Mouse (Mus musculus) midbrain, embryonic 12.5 days (tissue): Measurements from ENCODE around the gene Shc4. TPM values are rescaled to one million over a fixed set of nuclear protein-coding genes. Genes with fewer than 3 reads are reported as not detected.

Experiments used
- ATAC-seq: fragments of 200-750 bp; cut with Nextera tagmentation; 2 replicates; pipeline ENCODE4 v1.8.0; 2017; ENCODE audit warnings: low read depth, moderate TSS enrichment, moderate library complexity; ENCODE audit not compliant: low FRiP score
- H3K27ac ChIP-seq: fragments of 300-500 bp; sonication (generic); replicated peaks from 2 replicates; pipeline ENCODE4 v1.5.1; 2016; ENCODE audit warnings: mild to moderate bottlenecking
- H3K27me3 ChIP-seq: fragments of 300-500 bp; sonication (generic); 2 replicates; pipeline ENCODE4 v1.6.1; 2016; ENCODE audit warnings: mild to moderate bottlenecking
- H3K36me3 ChIP-seq: fragments of 300-500 bp; sonication (generic); 2 replicates; pipeline ENCODE4 v1.6.1; 2016
- H3K4me1 ChIP-seq: fragments of 300-500 bp; sonication (generic); 2 replicates; pipeline ENCODE4 v1.6.1; 2016
- H3K4me2 ChIP-seq: fragments of 300-500 bp; sonication (generic); replicated peaks from 2 replicates; pipeline ENCODE4 v1.6.1; 2016; ENCODE audit warnings: mild to moderate bottlenecking, moderate library complexity
- H3K4me3 ChIP-seq: fragments of 300-500 bp; sonication (generic); 2 replicates; pipeline ENCODE4 v1.5.1; 2016; ENCODE audit warnings: mild to moderate bottlenecking
- H3K9ac ChIP-seq: fragments of 300-500 bp; sonication (generic); replicated peaks from 2 replicates; pipeline ENCODE4 v1.6.1; 2016; ENCODE audit warnings: mild to moderate bottlenecking, moderate library complexity
- H3K9me3 ChIP-seq: fragments of 300-500 bp; sonication (generic); 2 replicates; pipeline ENCODE4 v1.6.1; 2016; ENCODE audit warnings: mild to moderate bottlenecking
- WGBS: fragments of 180-500 bp; shearing (Covaris S2); methylation state at CpG from one replicate; pipeline ENCODE4 v1.1.7; 2016; 5-methylcytosine and 5-hydroxymethylcytosine counted together
- polyA plus RNA-seq: library from polyadenylated mRNA; unstranded; fragments of >200 nt; fragmentation: Nextera tagmentation; extraction: Ambion mirVana; gene quantifications from 2 replicates; pipeline ENCODE4 v1.2.1, GENCODE M21; 2016

The Shc4 gene
- polyA plus RNA-seq, 1 experiment from 2014 or later: 1.3 TPM

DNA sequence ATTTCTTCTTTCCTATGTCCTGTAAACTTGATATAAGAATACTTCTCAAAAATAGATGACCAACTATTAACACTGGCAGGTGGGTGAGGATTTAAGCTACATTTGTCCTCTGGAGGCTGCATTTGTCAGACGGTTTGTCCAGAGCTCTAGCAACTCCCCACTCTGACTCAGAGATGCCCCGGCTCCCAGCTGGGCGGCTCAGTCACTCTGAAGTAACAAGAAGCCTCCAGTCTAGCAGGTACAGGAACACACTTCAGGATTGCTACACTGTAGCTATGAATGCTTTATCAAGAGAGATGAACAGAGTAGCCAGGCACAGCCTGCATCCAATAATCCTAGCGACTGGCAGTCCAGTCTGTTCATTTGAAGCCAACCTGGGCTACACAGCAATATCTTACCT, 125.0 kb downstream of the Shc4 start:
- Histone ChIP-seq H3K36me3 (peaks cover 46% of the 10 kb centered on the region), H3K4me1 (no peaks in the 10 kb centered on the region), H3K27me3 (no peaks in the 10 kb centered on the region), H3K9me3 (no peaks in the 10 kb centered on the region), H3K9ac (no peak overlapping the region), H3K27ac (no peak overlapping the region), H3K4me3 (no peak overlapping the region), H3K4me2 (no peak overlapping the region)
- no peak for ATAC-seq
- 83% methylated on average over 4 of the region's 4 CpGs for WGBS

DNA sequence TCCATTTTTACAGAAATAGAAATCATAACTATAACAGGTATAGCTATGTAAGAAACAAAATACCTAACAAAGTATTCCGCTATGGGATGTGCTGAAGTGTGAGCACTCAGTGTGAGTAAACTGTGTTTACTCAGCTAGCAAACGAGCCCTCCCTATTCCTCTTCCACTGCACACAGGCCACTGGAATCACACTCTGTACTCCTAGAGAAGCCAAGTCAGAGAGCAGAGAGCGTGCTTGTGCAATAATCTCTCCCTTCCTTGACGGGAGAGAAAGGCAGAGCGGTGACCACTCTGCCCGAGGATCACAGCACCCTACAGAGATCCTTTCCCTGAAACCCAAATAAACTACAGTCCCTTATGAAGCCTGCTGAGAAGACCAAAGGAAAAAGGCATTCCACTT, 125.7 kb downstream of the Shc4 start:
- no peaks in the 10 kb centered on the region for H3K9me3 ChIP-seq

DNA sequence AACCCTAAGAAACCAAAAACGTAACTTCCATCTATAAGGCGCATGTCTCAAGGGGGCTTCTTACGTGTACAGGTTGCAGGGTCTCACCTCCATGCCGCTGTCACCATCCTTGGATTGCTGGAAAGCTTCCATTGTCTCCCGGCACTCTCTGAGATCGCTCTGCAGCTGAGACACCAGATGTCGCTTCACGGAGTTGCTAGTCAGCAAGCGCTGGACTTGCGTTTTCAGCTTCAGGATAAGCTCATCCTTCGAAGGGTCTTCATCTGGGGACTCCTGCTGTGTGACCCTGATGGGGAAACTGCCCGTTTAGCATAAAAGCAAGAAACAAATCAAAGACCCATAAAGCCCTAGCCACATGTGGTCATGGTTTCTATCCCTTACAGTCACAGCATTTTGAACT, 129.2 kb downstream of the Shc4 start:
- no peak overlapping the region for H3K27ac ChIP-seq
- no peaks in the 10 kb centered on the region for H3K9me3 ChIP-seq
- H3K4me1 ChIP-seq: no peaks in the 10 kb centered on the region
- no peaks in the 10 kb centered on the region for H3K27me3 ChIP-seq
- no peak overlapping the region for H3K4me2 ChIP-seq
- peaks cover 25% of the 10 kb centered on the region for H3K36me3 ChIP-seq
- no peak overlapping the region for H3K9ac ChIP-seq
- ATAC-seq: no peak
- H3K4me3 ChIP-seq: no peak overlapping the region
- 80% methylated on average over 12 of the region's 12 CpGs for WGBS

More for the DNA sequence above, 125.7 kb downstream of the Shc4 start:
- Histone ChIP-seq H3K9ac (no peak overlapping the region), H3K4me2 (no peak overlapping the region), H3K4me1 (no peaks in the 10 kb centered on the region), H3K36me3 (peaks cover 45% of the 10 kb centered on the region), H3K4me3 (no peak overlapping the region), H3K27ac (no peak overlapping the region), H3K27me3 (no peaks in the 10 kb centered on the region)
- 73% methylated on average over 6 of the region's 6 CpGs for WGBS
- no peak for ATAC-seq

DNA sequence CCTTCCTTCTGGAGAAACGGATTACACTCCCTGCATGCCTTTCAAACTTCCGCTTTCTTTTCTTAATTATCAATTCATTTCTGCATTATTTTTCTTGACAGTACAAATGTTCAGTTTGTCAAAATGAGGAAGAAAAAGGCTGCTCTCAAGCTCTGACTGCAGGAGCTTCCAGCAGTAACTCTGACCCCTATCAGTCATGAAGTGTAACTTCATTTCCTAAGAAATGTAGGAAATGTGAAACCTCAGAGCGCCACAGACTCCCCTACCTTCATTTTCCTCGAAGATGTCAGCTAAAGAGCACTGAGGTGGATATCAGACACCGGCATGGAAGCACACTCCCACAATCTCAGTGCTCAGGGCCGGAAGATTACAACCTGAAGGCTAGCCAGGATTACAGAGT, 129.9 kb downstream of the Shc4 start:
- Histone ChIP-seq H3K4me3 (no peak overlapping the region), H3K27ac (no peak overlapping the region), H3K36me3 (peaks cover 30% of the 10 kb centered on the region), H3K4me2 (no peak overlapping the region), H3K9me3 (no peaks in the 10 kb centered on the region), H3K4me1 (no peaks in the 10 kb centered on the region), H3K27me3 (no peaks in the 10 kb centered on the region), H3K9ac (no peak overlapping the region)
- WGBS: 90% methylated on average over 6 of the region's 6 CpGs
- ATAC-seq: no peak

DNA sequence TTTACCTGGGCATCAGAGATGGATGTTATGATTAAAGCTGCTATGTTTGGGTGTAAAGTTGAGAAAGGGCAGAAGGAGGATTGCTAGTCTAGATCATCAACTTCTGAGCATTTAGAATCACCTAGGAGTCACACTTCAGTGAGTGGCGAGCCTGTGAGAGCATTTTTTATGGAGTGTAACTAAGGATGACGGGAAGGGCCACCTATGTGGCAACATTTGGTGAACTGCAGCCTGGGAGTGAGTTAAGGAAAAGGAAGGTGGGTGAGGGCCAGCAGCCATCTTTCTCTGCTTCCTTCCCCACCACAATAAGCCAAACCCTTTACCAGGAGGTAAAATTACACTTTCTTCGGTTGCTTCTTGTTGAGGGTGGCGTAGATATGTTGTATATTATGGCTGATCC, 132.1 kb downstream of the Shc4 start:
- no peak for ATAC-seq
- H3K27me3 ChIP-seq: no peaks in the 10 kb centered on the region
- H3K36me3 ChIP-seq: peaks cover 48% of the 10 kb centered on the region
- no peaks in the 10 kb centered on the region for H3K9me3 ChIP-seq
- H3K4me2 ChIP-seq: no peak overlapping the region
- H3K27ac ChIP-seq: no peak overlapping the region
- no peak overlapping the region for H3K9ac ChIP-seq
- 95% methylated on average over 4 of the region's 4 CpGs for WGBS
- H3K4me3 ChIP-seq: no peak overlapping the region
- H3K4me1 ChIP-seq: no peaks in the 10 kb centered on the region

DNA sequence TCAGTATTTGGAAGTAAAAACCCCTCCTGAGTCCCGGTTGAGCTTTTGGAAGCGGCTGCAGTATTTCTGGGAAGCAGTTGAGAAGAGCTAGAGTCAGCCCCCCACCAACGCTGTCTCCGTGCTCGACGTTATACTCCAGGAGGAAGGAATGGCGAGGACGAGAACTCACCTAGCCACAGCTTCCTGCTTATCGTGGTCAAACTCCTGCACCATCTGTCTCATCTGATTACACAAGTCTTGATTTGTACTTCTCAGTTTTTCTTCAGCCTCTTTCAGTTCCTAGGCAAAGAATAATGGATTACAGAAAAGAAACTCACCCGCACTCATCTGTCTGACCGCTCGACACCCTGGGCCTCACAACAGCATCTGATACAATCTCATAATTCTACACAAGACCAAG, 134.7 kb downstream of the Shc4 start:
- Histone ChIP-seq H3K4me2 (no peak overlapping the region), H3K4me1 (no peaks in the 10 kb centered on the region), H3K27ac (no peak overlapping the region), H3K27me3 (no peaks in the 10 kb centered on the region), H3K36me3 (peaks cover 62% of the 10 kb centered on the region), H3K9me3 (no peaks in the 10 kb centered on the region), H3K9ac (no peak overlapping the region), H3K4me3 (no peak overlapping the region)
- no peak for ATAC-seq
- WGBS: 97% methylated on average over 12 of the region's 12 CpGs

DNA sequence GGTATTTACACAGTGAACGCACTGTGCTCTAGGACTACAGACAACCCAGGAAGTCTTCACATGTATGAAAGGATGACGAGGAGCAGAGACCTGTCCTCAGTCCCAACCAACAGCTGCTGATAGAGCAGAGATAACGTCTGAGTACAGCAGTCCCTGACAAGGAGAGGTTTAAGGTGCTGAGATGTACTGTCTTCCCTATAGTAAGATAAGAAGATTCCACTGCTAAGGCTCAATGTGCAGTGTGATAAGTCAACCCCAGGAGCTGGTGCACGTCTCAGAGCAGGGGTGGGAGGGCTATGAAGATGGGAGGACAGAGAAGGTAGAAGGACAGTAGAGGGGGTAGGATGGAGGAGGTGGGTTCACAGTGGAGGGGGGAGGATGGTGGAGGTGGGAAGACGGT, 142.9 kb downstream of the Shc4 start:
- no peak for ATAC-seq
- Histone ChIP-seq H3K27me3 (no peaks in the 10 kb centered on the region), H3K4me2 (no peak overlapping the region), H3K4me1 (no peaks in the 10 kb centered on the region), H3K9ac (no peak overlapping the region), H3K4me3 (no peak overlapping the region), H3K9me3 (no peaks in the 10 kb centered on the region), H3K27ac (no peak overlapping the region), H3K36me3 (peaks cover 62% of the 10 kb centered on the region)
- WGBS: 86% methylated on average over 5 of the region's 5 CpGs

DNA sequence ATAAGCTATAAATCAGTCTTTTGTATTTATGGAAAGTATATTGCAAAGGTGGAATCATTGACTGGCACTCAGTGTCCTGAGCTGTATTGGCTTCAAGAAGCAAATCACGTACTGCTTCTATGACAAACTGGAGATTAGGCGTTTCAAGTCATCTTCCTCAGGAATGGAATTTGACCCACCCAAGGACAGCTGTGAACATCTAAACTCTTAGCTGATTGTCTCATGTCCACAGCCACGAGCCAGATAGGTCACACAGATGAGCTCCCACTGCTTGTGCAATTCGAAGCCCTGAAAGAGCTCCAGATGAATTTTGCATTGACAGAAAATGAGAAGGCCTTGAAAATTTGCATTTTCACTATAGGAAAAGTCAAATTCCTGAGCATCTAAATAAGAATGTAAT, 146.3 kb downstream of the Shc4 start:
- no peaks in the 10 kb centered on the region for H3K4me1 ChIP-seq
- 76% methylated on average over 4 of the region's 4 CpGs for WGBS
- peaks cover 63% of the 10 kb centered on the region for H3K36me3 ChIP-seq
- H3K4me3 ChIP-seq: no peak overlapping the region
- 0 out of 2 replicates have a peak, but pooled peaks cover 5% of the 10 kb centered on the region for H3K9me3 ChIP-seq
- no peak overlapping the region for H3K27ac ChIP-seq
- no peak overlapping the region for H3K4me2 ChIP-seq
- ATAC-seq: no peak
- H3K27me3 ChIP-seq: no peaks in the 10 kb centered on the region
- no peak overlapping the region for H3K9ac ChIP-seq

Other genes with a start within 250 kb of the Shc4 start
- gene Gm9913, start 219.1 kb downstream of the Shc4 start, polyA plus RNA-seq: 0.15 and 0.33 TPM in 2 replicates
- 10.9 and 11.2 TPM in 2 replicates for gene Fbn1, start 216.2 kb downstream of the Shc4 start, polyA plus RNA-seq
- 8.8 and 9.5 TPM in 2 replicates for gene Cep152, start 99.0 kb downstream of the Shc4 start, polyA plus RNA-seq
- gene Eid1, start 51.1 kb downstream of the Shc4 start, polyA plus RNA-seq: 298 and 327 TPM in 2 replicates
- gene Secisbp2l, start 58.7 kb upstream of the Shc4 start, polyA plus RNA-seq: 28.1 and 30.5 TPM in 2 replicates
- 29.6 and 30.5 TPM in 2 replicates for gene Galk2, start 135.0 kb upstream of the Shc4 start, polyA plus RNA-seq
- gene Cops2, start 135.0 kb upstream of the Shc4 start, polyA plus RNA-seq: 79.7 and 80.7 TPM in 2 replicates